Mouse (Mus musculus) hindlimb bud, embryonic 11.5 days (tissue): ENCODE data around the gene Zdhhc1.

Experiments used
- DNase-seq: peaks from one replicate; pipeline ENCODE4 v3.0.0-alpha.2; 2012; ENCODE audit warnings: low read depth, low spot score; ENCODE audit errors: extremely low spot score

Zdhhc1 gene

DNA sequence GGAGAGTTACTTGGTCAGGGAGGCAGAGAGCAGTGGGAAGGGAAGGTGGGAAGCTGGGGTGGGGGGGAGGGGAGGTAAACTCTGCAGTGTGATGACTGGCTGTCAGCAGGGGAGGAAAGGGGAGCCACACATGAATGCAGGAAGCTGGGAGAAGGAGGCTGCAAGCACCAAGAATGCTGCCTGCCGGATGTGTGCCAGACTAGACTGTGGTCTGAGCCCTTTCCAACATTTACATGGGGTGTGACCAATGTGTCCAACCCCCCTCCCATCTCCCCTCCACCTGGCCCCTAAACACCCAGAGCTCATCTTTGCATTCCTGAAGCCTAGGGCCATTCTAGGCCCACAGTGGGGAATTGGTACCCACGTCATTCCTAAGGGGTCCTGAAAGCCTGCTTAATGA lies 15.7 kb downstream of the Zdhhc1 start:
- DNase-seq, result no peak

- DNase-seq, result no peak
These were observed 18.9 kb downstream of the Zdhhc1 start for GRCm38 (mm10) chr8:105477792-105478191.

DNA sequence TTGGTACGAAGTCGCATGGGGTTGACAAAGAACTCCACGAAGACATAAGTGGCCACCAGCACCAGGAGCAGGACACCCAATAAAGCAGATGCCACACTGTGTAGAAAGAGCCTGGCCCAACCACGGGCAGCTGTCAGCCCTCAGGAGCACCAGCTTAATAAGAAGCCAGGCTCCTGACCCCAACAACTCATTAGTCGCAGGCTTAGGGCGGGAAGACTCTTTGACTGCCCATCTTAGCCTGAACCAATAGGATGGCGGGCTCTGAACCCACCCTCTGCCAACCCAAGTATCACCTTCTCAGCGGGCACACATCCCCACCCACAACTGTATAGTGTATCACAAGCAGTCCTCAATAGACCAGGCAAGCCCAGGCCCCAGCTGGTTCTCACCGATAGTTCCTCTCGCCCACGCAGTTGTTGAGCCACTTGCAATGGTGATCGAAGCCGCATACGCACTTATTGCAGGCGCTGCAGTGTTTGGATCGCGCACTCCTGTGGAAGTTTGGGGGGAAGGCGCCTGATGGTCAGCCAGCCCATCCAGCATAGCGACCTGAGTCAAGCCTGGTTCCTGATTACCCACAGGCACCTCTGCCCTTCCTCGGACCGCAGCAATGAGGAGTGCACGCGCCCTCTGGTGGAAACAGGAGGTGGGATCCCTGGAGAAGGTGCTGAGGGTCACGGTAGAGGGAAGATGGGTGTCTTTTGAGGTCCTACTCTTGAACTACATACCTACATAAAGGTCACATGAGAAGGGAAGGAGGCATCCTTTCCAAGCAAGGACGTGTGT lies 19.9 kb downstream of the Zdhhc1 start:
- DNase-seq, result no peak

GRCm38 (mm10) chr8:105476161-105476560 lies 20.5 kb downstream of the Zdhhc1 start:
- no peak for DNase-seq

DNA sequence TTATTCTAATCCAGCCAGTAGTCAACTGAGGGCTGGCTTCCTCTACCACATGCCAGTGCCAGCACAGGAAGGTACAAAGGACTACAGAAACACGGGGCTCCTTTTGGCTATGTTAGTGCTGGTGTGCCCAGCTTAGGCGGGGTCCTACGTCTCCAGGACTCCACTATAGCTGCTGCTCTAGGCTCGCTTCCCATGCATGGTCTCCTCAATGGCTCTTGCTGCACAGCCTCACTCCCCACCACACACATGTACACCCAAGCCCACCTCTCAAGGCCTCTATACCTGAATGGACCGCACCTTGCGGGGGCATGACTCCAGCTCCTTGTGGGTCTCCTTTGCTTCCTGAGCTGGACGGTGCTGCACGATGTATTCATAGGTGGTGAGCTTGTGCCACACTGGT lies 21.0 kb downstream of the Zdhhc1 start:
- no peak for DNase-seq

DNA sequence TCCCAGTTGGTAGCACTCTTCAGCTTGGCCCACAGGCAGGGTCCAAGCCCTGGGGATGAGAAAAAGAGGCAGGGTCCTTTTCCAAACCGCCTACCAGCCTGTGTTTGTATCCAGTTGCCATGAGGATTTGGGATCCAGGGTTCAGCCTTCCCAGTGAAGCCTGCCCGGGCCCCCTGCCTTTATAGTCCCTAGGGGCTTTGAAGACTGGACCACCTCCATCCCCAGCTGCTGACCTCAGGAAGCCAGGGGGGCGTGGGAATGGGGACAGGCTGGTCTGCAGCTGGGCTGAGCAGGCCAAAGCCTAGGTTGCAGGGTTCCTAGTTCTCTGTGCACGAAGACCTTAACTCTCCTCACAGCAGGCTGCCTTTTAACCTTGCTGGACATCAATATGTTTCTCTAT lies 21.4 kb downstream of the Zdhhc1 start:
- no peak for DNase-seq

GRCm38 (mm10) chr8:105474680-105475079 lies 22.0 kb downstream of the Zdhhc1 start:
- DNase-seq, result no peak

GRCm38 (mm10) chr8:105473816-105474606 lies 22.7 kb downstream of the Zdhhc1 start:
- no peak for DNase-seq

DNA sequence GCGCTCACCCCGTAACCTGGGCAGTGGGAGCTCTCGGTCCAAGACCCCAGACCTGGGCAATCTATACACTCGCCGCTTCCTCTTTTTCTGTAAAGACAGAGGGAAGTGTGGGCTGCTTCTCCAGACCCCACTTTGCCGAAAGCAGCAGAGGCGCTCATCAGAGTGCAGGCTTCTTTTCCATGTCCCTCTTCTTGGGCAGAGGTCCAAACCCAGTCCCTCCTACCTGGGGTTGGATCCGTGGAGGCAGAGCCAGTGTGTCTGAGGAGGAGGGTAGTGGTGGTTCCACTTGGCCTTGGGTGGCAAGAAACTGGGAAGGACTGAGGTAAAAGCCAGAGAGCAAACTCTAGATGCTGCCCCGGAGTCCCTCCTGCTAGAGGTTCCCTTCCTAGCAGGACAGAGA lies 23.7 kb downstream of the Zdhhc1 start:
- DNase-seq, result no peak

GRCm38 (mm10) chr8:105472414-105472932 lies 24.2 kb downstream of the Zdhhc1 start:
- no peak for DNase-seq

GRCm38 (mm10) chr8:105471314-105472015 lies 25.2 kb downstream of the Zdhhc1 start, which contains the start of gene Tppp3:
Tppp3 (minus strand) TSS chr8:105471526.
- DNase-seq, result peak; percentile 79

- no peak for DNase-seq
These were observed 25.9 kb downstream of the Zdhhc1 start for GRCm38 (mm10) chr8:105470681-105471313.

DNA sequence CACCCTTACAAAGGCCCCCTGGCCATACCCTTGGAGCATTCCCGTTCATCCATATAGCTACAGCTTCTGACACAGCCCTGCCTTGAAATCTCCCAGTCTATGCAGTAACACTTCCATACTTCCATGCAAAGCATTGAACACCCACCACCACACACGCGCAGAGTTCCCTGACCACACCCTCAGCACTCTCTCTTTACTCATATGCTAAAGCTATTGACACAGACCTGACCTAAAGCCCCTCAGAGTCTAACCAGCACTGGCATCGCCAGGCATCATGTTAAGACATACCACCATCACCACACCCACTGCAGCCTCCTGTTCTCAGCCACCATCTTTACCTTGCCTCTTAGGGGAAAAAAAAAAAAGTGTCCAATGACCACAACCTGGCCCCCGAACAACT lies 26.4 kb downstream of the Zdhhc1 start:
- no peak for DNase-seq

DNA sequence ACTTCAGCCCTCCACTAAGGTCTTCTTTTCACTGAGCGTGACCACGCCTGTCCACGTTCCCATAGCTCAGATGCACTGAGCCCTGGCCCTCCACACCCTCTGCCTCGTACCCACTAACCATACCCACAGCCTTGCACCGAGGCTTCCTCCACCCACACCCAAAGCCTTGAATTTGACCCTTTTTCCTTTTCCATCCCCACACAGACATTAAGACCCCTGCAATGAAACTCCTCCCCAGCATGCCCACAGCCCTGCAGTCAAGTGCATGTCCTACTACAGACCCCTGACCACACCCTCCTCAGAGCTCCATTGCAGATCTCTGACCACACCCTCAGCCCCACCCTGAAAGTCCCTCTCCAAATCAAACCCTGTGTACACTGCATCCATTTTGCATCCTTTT lies 26.9 kb downstream of the Zdhhc1 start:
- DNase-seq, result no peak

GRCm38 (mm10) chr8:105469041-105469695 lies 27.5 kb downstream of the Zdhhc1 start:
- no peak for DNase-seq

DNA sequence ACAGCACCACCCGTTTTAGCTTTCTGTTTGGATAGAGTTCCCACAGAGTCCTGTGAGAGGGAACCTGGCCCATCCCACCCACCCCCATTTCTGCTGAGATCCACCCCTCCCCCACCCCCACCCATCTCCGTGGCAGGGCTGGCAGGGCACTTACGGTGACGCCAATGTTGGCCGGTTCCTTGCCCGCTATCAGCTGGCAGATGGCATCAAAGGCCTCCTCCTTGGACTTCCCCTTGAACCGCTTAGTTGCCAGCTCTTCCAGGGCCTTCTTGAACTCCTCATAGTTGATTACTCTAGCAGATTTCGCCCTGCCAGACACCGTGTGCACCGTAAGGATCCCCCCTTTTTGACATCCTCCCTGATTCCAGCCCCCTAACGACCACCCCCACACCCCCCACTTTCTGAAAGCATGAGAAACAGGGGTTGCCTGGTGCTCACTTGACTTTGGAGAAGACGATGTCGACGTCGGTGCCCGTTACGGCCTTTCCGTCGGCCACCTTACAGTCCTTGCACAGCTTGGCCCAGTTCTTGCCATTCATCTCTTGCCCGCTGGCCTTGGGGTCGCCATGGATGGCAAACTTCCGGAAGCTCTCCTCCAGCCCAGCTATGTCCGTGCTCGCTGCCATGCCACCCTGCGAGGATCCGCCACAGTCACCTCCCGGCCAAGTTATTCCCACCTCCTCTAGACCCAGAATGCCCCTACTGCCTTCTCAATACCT lies 28.5 kb downstream of the Zdhhc1 start:
- no peak for DNase-seq

- DNase-seq, result no peak
These were observed 29.2 kb downstream of the Zdhhc1 start for GRCm38 (mm10) chr8:105467396-105467985.

GRCm38 (mm10) chr8:105466700-105467291 lies 29.9 kb downstream of the Zdhhc1 start:
- DNase-seq, result no peak

GRCm38 (mm10) chr8:105466246-105466645 lies 30.5 kb downstream of the Zdhhc1 start:
- no peak for DNase-seq
